Mouse (Mus musculus) adipocyte (in vitro differentiated cells): ENCODE results near the gene Crxos.
A peak's percentile ranks its signal among the peaks of the same experiment; 100 is the strongest.

Experiments used
- DNase-seq: peaks from one replicate; pipeline ENCODE4 v3.0.0-alpha.2; 2016; ENCODE audit warnings: low spot score

The Crxos gene

DNA sequence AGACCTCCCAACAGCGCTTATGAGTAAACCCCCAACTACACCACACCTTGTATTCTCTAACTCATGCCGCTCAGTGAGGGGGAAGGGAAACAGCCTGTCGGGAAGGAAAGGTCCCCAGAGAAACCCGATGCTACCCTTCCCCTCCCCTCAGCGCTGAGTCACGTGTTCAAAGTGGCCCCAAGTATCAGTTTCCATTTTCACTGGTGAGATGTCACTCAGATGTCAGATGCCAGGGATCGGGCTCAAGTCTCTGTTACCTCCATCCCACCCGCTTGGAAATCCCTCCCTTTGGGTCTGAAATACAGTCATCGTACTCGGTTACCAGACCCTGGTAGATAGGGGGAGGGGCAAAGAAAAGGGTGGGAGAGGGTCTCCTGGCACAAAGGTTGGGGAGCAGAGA is 39.4 kb downstream of the Crxos start:
- peak; percentile 41 for DNase-seq

DNA sequence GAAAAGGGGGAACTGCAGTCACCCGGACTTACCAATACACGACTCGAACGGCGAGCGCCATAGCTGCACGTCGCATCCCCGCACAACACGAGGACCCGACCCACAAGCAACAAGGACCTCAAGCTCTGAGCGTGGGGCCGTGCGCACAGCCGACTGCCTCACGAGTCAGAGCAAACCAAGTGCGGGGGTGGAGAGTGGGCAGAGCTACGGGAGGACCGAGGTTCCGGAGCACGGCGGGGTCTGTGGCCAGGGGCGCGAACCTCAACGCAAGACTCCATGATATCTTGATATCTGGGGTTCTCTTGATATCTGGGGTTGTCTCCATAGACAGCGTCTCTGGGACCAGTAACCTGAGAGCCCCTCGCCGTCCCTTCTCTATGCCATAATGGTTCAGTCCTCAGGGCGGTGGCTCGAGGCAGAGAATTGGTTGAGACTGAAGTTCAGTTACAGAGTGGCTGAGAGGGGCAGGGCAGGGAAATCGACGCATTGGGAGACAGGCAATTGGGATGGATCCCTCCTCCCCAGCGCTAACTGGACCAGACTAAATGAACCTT is 39.9 kb downstream of the Crxos start, which contains the start of gene Selenow:
TSS of gene Selenow (minus strand) at position 183 of the 554 bp plus-strand sequence.
- DNase-seq = peak; percentile 86

DNA sequence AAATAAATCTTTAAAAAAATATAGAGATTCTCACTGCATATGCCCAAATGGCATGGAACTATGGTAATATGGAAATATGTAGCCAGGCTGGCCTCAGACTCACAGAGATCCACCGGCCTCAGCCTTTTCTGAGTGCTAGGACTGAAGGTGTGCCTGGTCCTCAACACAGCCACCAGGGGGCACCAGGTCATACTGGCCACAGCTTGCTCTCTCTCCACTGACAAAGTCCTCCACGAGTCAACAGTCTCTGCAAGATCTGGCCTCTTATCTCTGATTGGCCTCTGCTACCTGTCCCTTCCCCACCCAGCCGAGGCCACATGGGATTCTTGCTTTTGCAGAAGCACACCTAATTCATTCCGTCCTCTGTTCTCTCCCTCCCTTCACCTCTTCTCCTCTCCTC is 47.5 kb downstream of the Crxos start:
- DNase-seq = peak; percentile 64

DNA sequence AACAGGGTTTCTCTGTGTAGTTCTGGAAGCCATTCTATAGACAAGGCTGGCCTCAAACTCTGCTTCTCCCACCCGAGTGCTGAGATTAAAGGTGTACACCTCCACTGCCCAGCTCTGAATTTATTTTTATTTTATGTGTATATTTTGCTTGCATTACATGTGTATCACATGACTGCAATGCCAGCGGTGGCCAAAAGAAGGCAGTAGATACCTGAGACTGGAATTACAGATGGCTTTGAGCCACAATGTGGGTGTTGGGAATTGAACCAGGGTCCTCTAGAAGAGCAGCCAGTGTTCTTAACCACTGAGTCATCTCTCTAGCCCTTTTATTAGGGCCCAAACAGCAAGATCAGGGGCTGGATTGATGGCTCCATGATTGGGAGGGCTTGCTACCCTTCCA is 48.1 kb downstream of the Crxos start:
- DNase-seq = no peak

DNA sequence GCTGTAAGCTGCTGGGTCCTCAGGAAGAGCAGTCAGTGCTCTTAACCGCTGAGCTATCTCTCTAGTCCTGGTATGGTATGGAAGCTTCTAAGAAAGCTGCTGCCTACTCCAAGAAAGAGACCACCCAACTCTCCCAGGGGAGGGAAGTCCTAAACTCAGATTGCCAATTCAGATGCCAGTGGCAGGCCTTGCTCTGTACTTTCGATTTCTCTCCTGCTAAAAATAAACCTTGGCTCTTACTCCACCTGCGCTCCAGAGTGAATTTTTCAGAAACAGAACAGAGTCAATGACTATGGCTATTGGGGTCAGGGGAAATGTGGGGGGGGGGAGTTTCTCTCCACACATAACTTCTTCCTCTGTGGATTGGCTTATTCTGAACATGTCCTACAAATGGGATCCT is 49.2 kb downstream of the Crxos start:
- no peak for DNase-seq

DNA sequence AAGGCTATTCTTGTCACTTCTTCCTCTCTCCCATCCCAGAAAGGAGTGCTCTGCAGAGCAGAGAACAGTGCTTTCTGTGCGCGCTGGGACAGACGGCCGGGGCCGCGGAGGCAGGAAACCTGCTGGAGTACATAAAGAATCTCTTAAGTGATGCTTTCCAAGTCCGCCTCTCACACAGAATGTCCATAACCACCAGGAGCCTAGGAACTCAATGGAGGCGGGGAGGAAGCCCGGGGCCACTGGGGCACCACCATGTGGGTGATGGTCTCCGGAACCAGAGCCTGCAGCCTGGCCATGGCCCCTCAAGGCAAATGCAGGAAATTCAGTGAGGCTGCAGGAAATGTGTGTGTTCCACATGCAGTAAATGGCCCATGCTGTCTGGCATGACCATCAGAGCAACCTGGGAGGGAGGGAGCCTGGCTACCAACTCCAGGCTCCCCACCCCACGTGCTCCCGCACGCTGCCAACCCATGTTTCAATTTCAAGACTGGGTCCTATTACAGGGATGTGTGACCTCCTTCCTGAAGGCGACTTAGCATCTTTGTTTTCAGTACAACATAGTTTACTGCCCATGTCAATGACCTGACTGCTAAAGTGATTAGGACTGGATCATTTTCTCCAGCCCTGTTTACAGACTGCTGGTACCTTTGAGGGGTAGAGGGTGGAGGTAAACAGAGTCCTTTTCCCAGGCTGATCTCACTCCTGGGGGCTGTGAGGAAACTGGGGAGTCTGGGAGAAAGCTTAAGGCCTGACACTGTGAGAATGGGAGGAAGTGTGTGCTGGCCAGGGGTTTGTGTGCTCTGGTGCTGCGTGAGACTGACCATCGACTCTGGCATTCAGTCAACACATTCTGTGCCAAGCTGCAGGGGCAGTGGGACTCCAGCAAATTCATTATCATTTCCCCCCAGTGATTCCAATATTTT is 51.3 kb downstream of the Crxos start:
- DNase-seq = no peak

DNA sequence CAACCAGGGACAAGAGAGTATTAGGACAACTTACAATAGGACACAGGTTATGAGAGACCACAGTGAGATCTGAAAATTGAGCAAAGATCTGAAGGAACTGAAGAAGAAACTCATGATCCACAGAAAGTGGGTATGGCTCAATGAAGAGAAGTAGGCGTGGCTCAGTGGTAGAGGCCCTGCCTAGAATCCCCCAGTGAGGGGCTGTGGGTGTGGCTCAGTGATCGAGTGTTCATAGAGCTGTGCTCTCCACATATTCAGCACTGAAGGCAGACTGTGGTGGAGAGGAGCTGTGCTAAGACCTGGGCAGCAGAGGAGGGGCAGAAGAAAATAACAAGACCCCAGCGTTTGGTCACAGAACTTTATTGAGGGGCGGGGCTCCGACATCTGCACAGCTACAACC is 55.1 kb downstream of the Crxos start:
- DNase-seq = no peak

DNA sequence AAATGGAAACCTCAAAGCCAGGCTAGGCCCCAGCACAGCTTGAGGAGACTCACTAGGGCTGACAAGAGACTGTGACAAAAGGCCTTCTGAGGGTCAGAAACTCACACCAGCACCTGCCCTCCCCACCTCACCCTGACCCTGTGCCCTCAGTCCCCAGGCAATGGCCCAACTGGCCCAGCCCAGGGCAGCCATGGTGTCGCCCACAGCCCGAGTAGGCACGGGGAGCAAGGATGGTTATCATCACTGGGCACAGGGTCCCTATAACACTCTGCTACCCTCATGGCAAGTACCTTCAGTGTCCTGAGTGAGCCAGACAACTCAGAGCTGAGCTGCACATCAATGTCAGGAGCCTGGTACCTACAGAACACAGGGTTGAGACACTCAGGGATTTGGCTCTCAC is 56.2 kb downstream of the Crxos start:
- no peak for DNase-seq

DNA sequence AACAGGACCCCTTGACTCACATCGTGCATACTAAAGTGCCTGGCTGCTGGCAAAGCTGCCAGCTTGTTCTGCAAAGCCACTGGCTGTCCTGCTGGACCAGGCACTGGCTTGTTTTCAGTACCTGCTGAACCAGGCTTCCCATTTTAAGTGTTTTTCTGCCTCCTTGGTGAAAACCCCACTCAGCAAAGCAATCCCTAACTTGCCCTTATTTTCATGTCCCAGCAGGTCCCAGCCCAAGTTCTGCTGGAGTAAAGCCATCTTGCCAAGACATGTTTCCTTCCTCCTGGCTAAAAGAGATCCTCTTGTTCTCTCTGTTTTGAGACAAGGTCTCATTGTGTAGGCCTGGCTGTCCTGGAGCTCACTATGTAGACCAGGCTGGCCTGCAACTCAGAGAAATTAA is 61.9 kb downstream of the Crxos start:
- DNase-seq = no peak

DNA sequence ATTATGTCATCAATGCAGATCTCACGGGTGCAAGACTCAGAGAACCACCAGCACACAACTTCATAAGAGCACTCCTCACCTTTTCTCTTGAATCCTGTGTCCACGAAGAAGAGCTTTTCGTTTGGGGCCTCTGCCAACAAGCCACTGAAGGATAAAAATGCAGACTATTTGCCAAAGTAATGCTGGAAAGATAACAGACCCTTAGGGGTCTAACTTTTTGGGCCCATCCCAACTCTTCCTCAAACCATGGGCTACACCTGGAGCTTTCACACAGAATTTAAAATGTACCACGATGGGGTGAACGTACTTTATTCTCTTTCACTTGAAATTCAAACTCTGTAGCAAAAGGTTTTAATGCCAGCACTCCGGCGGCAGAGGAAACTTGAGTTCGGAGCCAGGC is 62.8 kb downstream of the Crxos start:
- no peak for DNase-seq

DNA sequence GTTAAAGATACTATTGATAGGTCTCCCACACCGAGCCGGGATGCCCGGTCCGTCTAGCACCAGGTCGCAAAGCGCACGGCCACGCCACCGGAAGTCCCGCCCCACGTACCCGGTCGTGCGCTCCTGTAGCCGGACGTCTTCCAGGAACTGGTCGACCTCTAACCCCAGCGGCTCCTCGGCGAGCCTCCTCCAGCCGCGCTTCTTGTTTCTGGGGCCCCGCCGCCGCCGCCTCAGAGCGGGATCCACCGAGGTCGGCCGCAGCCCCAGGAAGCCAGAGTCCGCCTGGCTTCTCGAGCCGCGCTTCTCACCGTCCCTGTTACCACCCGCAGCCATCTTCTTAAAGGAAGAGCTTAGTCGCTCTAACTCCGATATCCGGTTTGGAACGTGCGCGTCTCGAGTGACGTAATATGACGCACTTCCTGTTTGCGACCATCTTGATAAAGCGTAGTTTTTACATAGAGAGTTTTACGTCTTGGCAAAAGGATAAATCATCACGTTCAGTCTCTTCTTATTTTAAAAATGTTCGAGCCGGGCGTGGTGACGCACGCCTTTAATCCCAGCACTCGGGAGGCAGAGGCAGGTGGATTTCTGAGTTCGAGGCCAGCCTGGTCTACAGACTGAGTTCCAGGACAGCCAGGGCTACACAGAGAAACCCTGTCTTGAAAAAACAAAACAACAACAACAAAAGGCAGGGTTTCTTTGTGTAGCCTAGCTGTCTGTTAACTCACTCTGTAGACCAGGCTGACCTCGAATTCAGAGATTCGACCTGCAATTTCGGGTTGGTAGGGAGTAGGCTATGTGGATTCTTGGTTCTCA is 63.5 kb downstream of the Crxos start, which contains the start of gene Nop53:
TSS of gene Nop53 (minus strand) at position 354 of the 816 bp plus-strand sequence.
- peak; percentile 96 for DNase-seq

DNA sequence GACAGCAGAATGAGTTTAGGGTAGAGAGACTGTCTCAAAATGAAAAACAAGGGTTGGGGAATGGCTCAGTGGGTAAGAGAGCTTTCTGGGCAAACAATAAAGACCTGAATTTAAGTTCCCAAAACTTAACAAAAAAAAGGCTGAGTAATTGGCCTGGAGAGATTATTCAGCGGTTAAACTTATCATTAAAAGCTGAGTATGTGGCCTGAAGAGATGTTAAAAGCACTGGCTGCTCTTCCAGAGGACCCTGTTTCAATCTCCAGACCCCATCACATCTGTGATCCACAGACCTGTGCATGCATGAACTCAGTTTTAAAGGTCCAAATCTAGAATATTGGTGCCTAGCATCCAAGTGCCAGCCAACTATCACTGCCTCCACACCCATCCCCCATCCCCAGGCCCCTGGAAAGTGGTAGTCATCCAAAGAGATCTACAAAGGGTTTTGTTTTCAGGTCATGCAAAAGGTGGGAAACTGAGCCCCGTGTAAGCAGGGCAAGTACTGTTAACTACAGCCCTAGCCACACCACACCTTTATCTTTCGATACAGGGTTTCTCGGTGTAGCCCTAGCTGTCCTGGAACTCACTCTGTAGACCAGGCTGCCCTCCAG is 65.3 kb downstream of the Crxos start:
- no peak for DNase-seq

DNA sequence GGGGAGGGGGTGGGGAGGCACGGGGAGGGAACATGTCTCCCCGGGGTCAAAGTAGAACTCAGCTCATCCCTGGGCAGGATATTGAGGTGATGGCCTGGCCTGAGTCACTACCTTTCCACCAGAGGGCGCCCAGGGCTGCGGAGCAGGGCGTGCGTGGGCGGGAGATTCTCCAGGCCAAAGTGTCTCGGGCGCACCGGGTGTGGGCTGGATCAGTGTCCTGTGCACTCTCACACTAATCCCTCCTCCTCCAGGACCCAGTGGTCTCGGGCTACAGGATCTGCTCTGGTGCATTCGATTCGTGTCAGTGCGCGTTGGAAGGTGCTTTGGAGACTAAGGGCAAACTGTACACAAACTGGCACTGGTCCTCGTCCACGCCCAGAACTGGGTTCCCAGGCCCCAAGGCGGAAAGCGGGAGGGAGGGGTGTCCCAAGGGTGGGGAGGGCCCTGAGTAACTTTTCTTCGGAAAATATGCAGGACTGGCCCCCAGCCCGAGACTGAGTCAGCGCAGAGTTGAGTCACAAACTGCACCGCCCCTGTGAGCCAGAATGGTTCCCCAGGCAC is 66.0 kb downstream of the Crxos start:
- DNase-seq = peak; percentile 95

DNA sequence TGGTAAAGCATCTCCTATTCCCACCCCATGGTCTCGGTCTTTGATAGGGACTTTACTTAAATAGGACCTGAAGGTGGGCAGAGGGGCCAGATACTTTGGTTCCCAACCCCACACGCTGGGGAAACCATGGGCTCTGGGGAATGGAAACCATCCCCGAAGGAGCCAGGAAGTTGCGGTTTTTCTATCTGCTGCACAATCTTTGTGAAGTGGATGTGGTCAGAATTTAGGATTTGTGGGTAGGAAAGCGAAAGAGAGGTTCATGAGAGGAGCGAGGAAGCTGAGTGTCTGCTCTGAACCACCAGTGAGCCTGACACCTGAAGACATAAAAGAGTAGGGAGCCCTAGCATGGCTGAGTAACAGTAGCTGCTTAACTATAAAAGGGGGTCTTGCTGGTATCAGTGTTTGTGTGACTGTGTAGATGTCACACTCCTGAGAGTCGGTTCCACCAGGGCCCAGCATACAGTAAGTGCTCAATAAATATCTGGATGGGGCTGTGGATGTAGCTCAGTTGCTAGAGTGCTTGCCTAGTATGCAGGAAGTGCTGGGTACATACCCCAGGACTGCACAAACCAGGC is 66.9 kb downstream of the Crxos start:
- no peak for DNase-seq

DNA sequence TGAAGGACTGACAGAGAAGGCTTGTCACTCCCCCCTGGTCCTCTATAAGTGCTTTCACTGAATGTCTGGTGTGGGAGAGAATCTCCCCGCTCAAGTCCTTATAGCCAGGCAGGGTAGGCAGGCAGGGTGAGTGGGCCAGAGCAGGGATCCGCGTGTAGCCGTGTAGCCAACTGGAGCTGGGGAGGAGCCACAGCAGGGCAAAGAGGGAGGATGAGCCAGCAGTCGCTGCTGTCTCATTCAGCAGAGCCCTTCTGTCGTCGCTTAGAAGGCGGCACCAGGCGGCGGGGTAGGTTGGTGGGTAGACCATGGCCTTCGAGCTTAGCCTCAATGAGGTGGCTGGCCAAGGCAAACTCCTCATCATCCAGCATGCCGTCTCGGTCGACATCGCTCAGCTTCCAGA is 67.6 kb downstream of the Crxos start:
- no peak for DNase-seq

DNA sequence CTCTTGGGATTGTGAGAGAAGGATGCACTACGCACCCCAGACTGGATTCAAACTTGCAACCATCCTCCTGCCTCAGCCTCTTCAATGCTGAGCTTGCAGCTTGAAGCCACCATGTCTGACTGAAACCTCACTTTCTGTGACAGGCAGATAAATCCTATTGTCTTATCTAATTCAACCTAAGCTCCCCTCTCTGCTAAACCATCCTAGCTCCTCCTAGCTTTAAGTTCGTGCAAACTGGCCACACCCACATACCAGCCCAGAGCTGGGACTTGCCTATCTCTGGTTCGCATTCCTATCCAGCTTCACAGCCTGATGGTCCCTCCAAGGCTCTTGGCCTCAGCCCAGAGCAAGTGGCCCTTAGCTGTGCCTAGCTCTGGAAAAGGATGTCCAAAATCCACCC is 70.0 kb downstream of the Crxos start:
- no peak for DNase-seq
